Mouse (Mus musculus) liver, embryonic 14.5 days (tissue): ENCODE data around the gene Ckap2l.

Experiments used
- CTCF ChIP-seq: IDR thresholded peaks from 2 replicates; pipeline ENCODE4 v1.5.1; 2016; ENCODE audit warnings: antibody characterized with exemption, low read depth, control low read depth
- EP300 ChIP-seq: IDR thresholded peaks from 2 replicates; pipeline ENCODE4 v1.6.1; 2016; ENCODE audit warnings: antibody characterized with exemption, low read depth

- TF ChIP-seq EP300 (no peak), CTCF (no peak)
Observed at GRCm38 (mm10) chr2:129263073-129263472, 33.9 kb downstream of the Ckap2l start.
